Mouse (Mus musculus) fibroblast of lung, adult 2 months (primary cell): ENCODE measurements around the gene Vrk1.

Experiments
- DNase-seq: peaks from one replicate; pipeline ENCODE4 v3.0.0-alpha.2; 2011; ENCODE audit warnings: low read depth

The Vrk1 gene

GRCm38 (mm10) chr12:106052271-106052670 lies 42.2 kb downstream of the Vrk1 start:
- peak; percentile 60 for DNase-seq

DNA sequence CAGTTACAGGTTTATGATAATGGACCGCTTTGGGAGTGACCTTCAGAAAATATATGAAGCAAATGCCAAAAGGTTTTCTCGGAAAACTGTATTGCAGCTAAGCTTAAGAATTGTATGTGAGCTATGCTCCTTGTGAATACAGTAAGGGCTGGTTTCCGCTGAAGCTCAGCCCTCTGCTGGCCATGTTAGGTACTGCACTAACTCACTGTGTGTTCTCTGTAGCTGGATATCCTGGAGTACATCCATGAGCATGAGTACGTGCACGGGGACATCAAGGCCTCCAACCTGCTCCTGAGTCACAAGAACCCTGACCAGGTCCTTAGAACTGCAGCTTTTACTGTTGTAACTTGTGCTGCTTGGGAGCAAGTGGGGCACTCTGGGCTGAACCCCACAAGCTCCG lies 45.8 kb downstream of the Vrk1 start:
- DNase-seq: peak; percentile 61

- DNase-seq: no peak
These were observed 50.0 kb downstream of the Vrk1 start for GRCm38 (mm10) chr12:106059873-106060573.

DNA sequence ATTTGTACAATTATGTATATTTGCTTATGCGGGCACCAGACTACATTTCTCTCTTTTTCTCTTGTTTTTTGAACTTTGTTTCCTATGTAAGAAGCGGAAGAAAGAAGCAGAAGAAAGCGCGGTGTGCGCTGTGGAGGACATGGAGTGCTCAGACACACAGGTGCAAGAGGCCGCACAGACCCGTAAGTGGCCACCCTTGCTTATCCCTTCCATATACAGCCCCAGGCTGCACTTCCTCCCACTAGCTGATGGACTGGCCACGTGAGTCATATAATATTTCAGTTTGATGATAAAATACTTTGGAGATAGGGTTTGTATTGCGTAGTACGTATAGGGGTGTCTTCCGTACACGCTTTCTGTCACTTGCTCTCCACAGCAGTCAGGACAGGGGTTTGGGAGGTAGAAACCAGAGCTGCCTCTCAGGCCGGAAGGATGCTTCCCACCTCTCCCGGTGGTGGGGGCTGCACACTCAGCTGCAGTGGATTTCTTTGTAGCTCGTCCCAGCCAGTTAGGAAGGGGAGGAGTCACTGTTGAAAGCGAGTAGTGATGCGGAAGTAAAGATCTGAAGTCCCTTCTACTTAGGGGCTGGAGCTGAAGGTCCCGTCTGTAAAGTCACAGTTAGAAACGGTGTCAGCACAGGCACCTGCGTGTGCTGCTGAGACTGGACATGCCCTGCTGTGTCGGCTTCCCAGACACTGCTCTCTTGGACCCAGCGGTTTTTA lies 60.6 kb downstream of the Vrk1 start:
- no peak for DNase-seq

GRCm38 (mm10) chr12:106071575-106072166 lies 61.6 kb downstream of the Vrk1 start:
- peak; percentile 20 for DNase-seq

DNA sequence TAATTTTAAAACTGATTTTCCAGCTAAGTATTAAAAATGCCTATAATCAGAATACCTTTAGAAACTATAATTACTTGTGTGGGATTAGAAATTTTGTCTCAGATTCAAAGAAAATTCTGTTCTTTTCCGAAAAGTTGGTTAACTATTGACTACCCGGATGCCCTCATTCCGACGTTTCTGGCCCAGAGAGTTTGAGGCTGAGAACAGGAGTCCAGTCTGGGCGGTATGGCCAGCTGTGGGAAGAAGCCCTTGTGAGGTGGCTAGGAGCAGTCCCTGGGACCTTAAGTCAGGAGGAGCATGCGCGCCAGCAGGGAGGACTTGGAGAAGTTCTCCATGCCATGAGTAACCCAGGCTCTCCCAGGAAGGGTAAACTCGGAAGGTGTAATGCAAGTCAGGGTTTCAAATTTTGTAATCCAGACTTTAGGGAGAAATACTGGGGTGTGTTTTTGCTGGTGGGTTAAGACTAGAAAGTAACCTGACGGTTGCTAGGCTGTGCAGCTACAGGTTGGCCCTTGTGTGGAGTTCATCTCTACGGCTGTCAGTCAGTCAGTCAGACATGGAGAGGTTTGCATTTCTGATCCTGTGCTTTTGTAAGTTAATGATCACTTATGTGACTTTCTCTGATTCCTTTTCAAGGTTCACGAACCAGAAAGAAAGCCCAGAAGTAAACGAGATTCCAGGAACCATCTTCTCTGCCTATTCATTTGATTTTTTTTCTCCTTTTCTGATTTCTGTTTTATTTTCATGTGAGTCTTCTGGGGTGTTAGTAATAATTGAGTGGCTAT lies 64.5 kb downstream of the Vrk1 start:
- no peak for DNase-seq

DNA sequence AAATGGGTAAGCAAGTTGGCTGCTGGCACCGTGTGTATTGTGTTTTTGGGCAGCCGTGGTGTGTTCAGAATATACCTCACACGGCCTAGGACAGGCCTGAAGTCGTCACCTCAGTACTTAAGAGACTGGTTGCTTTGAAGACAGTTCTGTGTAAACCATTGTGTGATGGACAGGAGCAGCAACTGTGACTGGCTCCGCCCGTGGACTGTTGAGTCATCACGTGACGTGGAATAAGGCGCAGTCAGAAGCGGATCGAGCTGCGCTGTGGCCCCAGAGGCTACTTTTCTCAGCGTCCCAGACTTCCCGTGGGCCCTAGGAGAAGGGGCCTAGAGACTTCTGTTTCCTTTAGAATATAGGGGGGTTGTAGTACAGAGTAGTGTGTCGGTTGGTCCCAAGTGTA lies 66.1 kb downstream of the Vrk1 start:
- no peak for DNase-seq

DNA sequence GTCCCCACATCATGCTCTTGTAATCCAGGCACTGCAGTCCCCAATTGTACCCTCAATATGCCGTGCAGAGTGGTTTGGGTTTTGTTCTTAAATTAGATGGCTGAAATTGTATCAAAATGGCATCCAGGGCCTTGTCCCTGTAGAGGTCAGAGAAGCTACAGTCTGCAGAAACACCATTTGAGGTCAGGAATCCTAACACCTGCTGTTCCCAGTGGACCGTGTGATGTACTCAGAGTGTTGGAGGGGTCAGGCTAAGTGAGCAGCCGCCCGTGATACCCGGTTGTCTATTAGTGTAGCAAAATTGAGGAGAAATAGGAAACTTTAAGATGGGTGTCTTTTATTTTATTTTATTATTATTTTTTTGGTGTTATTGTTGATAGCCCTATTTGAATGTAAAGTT lies 70.5 kb downstream of the Vrk1 start:
- no peak for DNase-seq

GRCm38 (mm10) chr12:106080945-106081747 lies 71.1 kb downstream of the Vrk1 start:
- no peak for DNase-seq

- DNase-seq: no peak
These were observed 71.7 kb downstream of the Vrk1 start for GRCm38 (mm10) chr12:106081748-106082140.

- no peak for DNase-seq
These were observed 72.3 kb downstream of the Vrk1 start for GRCm38 (mm10) chr12:106082191-106082957.

- DNase-seq: no peak
These were observed 72.9 kb downstream of the Vrk1 start for GRCm38 (mm10) chr12:106082958-106083381.

DNA sequence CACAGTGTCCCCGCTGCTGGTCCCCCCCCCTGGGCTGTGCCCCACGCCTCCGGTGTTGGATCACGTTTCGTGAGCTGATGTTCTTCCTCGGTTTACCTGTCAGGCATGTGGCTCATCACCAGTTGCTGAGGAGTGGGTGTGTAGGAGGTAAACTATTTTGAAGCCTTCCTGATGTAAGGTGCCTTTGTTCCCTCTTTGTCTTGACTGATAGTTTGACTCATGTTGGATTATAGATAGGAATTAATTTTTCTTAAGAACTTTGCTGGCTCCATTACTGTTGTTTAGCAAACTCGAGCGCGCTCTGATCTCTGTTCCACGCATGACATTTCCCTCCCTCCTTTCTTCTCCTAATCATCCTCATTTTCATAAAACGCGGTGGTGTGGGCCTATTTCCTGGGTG lies 74.1 kb downstream of the Vrk1 start:
- DNase-seq: no peak

DNA sequence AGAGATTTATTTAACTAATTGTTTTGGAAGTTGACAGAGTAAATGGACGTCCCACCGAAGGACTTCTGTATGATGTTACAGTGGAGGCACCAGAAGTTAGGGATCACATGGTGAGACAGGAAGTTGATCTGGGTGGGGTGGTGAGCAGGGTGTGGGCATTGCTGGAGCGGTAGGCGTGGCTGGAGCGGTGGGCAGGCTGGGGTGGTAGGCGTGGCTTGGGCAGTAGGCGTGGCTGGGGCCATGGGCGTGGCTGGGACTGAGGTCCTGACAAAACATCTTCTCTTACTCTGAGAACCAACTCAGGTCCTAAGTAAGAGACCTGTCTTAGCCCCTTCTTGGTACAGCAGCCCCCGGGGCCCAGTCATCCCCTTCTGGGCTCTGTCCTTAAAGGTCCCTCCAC lies 84.8 kb downstream of the Vrk1 start:
- DNase-seq: no peak

GRCm38 (mm10) chr12:106102003-106102402 lies 92.0 kb downstream of the Vrk1 start:
- DNase-seq: no peak

- no peak for DNase-seq
These were observed 93.0 kb downstream of the Vrk1 start for GRCm38 (mm10) chr12:106102726-106103643.

DNA sequence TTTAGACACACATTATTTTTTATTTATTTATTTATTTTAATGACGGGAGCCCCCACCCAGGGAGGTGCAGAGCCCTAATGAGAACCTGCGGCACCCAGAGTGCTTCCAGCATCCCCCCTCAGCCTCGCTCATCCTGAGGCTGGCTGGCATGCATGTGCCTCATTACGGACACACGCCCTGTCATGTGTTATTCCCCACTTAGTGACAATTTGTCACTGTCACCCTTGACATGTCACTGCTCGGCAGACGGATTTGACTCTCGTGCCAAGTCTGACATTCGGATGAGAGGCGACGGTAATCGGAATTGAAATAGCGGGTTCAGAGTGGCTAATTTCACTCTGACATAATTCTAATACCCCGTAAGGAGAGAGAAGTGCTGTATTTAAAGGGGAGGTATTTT lies 97.2 kb downstream of the Vrk1 start:
- no peak for DNase-seq

DNA sequence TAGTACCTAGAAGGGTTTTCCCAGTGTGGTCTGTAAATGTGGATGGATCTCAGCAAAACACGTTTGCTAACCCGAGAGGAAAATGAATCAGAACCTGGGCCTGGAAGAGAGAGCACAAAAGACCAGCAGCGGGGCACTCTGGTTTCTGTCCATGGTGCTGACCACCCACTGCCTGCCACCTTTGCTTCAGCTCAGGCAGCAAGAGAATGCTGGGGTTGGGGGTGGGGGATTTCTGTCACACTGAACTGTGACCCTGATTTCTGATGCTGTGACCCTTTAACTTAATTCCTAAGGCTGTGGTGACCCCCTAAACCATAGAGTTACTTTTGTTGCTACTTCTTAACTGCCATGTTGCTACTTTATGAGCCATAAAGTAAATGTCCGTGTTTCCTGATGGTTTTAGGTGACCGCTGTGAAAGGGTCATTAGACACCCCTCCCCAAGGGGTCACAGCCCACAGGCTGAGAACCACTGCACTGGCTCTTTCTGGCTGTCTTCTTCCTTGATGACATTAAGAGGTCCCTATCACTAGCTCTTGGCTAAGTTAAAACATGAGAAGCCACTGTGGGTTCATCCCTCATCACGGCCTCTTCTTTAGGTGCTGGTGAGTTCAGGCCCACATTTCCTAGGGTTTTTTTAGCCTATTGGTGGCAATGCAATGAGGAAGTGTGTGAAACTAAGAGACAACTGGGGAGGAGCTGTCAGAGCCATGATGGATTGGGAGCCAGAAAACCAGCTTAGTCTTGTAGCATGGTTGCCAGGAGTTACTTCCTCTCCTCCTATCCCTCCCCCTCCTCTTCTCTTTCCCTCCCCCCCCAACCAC lies 105.3 kb downstream of the Vrk1 start:
- DNase-seq: no peak

DNA sequence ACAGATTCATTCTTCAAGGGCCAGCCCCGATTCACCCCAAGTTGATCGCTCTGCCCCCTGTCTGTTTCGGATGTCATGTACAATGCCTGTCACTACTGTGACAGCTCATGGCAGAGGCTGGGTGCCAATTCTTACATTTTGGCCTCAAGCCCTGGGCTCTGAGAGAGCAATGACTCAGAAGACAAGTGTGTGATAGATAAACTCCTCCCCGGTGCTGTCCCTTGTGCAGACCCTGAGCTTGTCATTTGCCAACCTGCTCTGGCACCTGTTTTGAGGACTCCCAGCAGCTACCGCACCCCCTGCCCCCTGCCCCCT lies 105.8 kb downstream of the Vrk1 start:
- no peak for DNase-seq
